Mouse (Mus musculus): Measurements from ENCODE around the gene Becn1.
A peak's percentile ranks its signal among the peaks of the same experiment; 100 is the strongest.

Becn1 gene

GRCm38 (mm10) chr11:101264954-101265471 lies 37.1 kb downstream of the Becn1 start:
- no peak for DNase-seq

DNA sequence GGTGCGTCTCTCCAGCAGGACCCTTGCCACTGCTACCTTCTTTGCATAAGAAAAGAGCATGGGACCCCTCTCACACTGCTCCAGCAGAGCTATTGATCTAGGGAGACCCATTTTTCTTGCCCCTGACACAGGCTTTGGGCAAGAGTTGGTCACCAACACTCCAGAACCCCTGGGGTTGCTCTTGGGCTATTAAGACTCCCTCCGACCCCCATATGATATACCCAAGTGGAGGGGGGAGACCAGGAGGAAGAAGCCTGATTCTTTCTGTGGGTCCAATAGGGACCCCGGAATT lies 38.2 kb downstream of the Becn1 start:
- DNase-seq, result no peak

DNA sequence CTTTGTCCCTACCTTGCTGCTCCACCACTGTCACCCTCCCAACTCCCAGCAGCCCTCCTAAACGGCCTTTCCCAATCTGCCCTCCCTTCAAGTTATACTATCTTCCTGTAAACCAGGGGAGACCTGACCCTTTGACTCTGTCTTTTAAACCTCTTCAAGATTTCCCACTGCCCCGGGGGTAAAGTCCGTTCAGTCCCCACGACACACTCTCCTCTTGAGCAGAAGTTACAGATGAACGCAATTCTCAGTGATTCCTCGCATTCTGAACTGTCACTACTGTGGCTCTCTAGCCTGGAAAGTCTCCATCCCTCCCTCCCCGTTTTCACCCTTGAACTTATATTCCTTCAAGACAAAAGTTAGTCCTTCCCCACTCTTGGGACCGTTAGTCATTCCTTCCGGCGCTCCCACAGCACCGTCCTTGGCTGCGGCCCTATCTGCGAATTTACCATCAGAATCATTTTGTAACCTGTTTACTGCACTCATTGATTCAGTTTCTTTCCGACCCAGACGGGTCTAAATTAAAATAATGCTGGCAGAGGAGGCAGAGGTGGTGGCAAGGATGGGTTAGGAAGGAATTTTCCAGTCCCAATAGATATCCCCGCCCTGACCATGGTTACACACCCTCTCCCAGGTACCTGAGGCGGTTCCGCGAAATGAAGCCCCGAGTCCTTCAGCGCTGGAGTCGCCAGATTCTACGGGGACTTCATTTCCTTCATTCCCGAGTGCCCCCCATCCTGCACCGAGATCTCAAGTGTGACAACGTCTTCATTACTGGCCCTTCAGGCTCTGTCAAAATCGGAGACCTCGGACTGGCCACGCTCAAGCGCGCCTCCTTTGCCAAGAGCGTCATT lies 38.7 kb downstream of the Becn1 start:
- DNase-seq, result no peak

DNA sequence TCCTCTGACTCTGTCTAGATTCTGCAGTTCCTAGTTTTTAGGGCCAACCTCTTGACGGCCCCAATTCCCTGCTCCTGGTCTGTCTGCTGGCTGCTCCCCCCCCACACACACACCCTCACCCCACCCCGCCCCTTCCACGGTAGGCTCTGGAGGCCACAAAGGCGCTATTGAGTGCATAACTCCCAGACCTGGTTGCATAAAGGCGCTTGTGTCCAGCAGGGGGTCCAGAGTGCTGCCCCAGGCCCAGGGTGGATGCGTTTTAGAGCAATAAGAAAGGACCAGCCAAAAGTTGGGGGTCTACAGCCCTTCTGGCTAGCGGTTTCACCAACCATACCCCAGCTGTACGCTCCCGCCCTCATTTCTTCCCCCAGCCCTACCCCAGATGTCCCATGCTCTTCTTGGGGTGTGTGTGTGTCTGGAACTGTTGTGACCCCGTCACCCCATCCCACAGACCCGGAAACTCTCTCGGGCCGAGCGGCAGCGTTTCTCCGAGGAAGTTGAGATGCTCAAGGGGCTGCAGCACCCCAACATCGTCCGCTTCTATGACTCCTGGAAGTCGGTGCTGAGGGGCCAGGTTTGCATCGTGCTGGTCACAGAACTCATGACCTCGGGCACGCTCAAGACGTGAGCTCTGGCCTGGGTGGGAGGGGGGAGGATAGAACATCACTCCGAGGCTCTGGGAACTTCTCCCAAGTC lies 39.7 kb downstream of the Becn1 start:
- no peak for DNase-seq

- DNase-seq, result no peak
These were observed 41.2 kb downstream of the Becn1 start for GRCm38 (mm10) chr11:101260826-101261380.

DNA sequence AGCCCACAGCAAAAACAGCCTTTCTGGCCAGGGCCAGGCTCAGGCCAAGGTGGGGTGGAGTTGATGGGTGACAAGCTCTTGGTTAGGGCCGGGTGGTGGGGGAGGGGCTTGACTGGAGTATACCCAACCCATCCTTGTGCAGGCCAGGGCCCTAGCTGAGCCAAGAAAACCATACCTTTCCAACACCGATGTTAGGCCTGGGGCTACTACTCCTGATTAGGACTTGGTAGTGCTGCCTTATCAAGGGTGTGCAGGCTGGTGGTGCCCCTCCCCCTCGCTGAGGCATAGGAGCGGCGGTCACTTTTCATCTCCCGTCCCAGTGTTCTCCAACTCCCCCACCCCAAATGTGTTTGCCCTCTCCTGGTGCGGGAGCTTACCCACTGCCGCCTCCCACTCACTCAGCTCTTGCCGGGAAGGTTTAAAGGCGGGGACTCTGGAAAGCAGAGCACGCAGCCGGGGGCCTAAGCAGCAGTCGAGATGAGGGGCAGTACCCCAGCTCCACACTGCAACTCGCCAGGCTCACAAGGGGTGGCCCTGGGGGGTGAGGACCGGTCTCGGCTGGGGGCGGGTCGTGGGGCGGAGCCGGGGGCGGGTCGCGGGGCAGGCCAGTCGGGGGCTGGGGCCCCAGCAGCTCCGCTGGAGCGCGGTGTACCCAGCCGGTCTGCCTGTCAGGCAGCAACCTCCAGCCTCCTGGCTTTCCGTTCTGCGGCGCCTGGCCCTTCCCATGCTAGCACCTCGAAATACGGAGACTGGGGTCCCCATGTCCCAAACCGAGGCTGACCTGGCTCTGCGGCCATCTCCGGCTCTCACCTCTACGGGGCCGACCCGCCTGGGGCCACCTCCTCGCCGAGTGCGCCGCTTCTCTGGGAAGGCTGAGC lies 41.9 kb downstream of the Becn1 start, which contains the start of gene Wnk4:
Wnk4 (plus strand) TSS at position 620 of the 878 bp plus-strand sequence.
- no peak for DNase-seq

DNA sequence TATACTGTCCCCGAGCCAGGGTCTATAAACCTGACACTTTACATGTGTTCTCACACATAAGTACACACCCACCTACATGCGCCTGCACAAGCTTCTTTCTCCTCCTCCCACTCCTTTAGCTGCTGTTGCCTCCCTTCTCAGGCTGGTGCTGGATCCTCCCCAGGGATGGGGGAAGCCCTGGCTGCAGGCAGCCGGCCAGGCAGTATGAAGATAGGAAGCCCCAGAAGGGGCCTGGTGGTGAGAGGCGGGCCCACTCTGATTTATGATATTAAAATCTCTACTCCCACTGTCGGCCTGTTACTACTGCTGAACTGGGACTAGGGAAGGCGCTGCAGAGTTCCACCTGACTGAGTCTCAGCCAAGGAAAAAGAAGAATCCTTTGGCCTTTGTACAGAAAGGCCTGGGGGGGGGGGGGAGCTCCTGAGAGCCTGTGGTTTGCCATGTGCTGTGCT lies 42.8 kb downstream of the Becn1 start:
- DNase-seq, result no peak

DNA sequence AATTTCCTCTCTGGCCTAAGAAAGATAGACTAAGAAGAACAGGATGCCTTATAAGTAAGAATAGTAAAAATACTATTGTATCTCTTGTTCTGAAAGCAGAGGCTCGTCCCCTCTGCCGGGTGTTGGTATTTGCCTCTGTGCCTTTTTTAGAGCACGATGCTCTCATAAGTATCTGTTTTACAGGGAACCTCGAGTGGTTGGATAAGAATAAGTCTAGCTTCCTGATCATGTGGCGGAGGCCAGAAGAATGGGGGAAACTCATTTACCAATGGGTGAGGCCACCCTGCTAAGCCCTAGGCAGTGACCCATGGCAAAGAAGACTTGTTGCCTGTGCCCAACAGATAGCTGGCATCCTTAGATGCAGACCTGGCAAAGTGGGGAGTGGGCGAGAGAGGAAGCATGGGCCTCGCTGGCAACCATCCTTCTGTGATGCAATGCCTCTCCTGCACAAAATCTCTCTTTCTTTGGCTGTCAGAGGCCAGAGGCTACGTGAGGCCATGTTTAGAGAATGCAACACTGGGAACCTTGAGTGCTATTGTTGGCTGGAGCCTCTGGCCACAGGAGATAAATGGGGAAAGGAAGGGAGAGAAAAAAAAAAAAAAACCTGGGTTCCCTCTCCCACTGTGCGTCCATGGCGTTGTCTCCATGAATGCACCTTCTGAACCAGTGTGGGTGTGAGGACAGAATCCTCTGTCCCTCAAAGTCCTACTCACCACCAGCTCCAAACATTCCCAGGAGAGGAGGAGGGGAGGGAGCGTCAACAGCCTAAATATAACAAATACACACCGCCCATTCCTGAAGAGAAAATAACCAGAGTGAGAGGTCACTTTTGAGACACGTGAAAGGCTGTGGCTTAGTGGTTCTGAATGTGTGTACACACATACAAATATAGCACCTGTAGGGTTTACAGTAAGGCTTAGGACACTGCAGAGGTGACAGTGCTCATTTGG lies 46.0 kb downstream of the Becn1 start:
- no peak for DNase-seq

DNA sequence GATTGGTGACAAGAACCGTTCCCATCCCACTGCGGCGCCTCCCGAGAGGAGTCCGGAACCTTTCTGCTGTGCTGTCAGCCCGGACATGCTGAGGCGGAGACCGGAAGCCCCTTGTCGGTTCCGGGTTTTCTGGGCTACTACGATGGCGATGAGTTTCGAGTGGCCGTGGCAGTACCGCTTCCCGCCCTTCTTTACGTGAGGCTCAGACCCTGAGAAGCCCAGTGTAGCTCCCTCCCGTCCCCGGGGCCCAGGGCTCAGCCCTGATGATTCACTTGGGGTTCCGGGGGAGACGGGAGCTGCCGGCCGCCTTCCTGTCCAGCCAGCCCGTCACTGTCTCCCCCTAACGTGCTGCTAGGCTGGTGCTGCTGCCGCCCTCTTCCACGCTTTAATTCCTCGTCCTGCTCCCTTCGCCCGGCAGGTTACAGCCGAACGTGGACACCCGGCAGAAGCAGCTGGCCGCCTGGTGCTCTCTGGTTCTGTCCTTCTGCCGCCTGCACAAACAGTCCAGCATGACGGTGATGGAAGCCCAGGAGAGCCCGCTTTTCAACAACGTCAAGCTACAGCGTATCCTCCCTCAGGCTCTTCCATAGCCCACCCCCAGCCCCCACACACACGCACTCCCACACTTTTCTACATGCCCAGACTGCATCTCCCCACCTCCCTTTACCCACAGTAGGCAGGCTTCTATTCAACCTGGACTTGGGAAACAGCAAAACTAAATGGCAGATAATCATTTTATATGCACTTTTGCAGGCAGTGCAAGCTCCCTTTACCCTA lies 48.3 kb downstream of the Becn1 start, which contains the start of gene Vps25:
Vps25 (plus strand) TSS at position 95 of the 777 bp plus-strand sequence.
- peak; percentile 81 for DNase-seq

GRCm38 (mm10) chr11:101252941-101253340 lies 49.1 kb downstream of the Becn1 start:
- DNase-seq, result no peak

DNA sequence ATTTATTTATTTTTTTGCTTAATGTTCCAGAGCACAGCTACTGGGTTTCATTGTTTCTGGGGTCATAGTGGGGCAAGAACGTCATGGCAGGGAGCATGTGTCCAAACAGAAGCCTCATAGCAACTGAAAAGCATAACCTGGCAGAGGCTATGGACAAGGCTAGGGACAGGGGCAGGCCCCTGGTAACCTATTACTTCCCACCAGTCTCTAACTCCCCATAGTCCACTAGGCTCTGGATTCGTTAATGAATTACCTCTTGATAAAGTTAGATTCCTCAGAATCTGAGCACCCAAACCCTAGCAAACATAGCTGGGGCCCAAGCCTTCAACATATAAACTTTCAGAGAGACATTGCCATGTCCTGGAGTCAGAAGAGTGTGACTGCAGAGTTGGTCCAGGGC lies 51.1 kb downstream of the Becn1 start:
- DNase-seq, result no peak

- DNase-seq, result peak; percentile 42
These were observed 53.7 kb downstream of the Becn1 start for GRCm38 (mm10) chr11:101248258-101248994.

DNA sequence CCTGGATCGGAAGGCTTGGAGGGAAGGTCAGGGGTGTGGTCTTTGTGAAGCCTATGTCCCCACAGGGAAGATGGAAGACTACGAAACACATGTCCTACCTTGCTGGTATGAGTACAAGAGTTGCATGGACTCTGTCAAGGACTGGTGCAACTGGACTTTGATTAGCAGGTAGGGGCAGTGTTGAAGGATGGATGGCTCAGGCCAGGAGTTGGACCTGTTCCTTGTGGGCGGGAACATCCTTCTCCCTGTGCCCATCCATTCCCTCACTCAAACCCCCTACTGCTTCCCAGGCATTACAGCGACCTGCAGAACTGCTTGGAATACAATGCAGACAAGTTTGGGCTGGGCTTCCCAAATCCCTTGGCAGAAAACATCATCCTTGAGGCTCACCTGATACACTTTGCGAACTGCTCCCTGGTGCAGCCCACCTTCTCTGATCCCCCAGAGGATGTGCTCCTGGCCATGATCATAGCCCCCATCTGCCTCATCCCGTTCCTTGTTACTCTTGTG lies 54.5 kb downstream of the Becn1 start:
- DNase-seq, result no peak

DNA sequence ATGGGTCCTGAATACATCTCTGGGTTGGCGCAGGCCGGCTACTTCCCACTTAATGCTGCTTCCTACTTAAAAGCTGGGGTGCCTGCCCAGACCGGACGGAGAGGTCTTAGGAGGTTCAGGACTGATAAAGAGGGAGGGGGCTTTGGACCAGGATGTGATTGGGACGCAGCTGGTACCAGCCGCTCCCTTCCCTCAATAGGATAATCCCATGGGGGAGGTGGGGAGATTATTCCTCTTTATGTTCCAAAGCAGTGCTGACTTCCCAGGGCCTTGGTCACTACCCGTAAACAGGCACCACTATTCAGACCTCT lies 55.4 kb downstream of the Becn1 start:
- DNase-seq, result no peak

DNA sequence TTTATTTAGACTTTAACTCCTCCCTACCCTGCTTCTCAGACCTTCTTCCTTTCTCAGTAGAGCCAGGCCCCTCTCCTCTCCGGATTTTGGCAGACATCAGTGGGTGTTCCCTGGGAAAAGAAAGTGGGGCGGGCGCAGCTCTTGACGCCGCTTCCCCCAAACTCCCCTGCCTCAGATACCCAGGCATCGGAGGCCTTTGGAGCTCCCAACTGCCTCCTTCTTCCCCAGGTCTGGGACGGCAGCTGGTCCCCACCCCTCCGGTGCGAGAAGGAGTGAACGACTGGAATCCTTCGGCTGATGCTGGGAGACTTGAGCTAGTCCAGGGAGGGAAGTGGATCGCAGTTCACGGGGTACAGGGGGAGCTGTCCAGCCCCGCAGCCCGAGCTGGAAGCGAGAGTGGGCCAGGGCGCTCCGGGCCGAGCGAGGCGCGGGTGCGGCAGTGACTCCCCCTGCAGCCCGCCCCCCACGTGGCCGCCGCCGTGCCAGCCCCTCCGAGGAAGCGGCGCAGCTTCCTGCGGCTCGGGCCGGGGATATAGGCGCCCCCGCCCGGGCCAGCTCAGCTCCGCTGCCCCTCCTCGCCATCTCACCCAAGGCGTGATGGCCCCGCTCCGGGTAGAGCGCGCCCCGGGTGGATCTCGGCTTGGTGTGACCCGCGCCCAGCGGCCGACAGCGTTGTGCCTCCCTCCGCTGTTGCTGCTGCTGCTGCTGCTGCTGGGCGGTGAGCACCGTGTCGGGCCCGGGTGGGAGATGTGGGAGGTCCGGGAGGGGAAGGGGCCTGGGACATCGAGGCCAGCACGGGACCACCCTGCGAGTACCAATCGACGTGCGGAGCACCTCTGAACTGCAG lies 56.0 kb downstream of the Becn1 start, which contains the start of gene Ramp2:
Ramp2 (plus strand) TSS at position 174 of the 847 bp plus-strand sequence.
- no peak for DNase-seq

DNA sequence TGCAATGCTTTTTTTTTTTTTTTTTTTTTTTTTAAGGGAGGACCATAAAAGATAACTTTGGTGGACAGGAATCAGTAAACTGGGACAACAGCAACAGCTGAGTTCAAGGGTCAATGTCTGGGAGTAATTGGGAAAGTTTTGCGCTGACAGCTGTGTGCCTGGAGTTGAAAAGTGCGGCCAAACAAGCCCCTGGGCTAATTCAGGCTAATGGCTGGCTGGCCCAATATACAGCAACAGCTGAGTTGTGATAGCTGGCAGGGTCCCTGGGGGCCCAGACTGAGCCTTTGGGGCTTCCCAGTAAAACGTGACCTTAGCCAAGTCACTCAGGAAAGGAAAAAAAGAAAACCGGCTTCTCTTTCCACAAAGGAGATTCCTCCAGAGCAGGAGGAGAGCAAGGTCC lies 57.0 kb downstream of the Becn1 start:
- no peak for DNase-seq

GRCm38 (mm10) chr11:101238071-101238647 lies 63.9 kb downstream of the Becn1 start:
- DNase-seq, result no peak

DNA sequence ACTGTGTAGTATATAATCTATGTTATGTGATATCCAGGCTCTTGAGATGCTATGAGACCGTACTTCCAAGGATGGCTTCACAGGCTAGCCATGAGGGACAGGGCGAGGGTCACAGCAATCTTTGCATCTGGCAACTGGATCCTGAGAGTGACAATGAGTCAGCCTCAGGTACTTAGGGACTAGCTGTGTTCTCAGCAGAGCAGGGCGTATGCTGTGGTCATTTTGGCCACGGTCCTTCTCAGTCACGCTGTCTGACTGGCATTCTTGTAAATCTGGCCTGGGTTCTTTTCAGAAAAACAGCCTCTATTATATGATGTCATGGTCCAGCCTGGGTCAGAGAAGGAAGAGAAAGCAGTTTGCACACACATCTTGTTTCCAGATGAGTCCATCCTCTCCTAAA lies 65.3 kb downstream of the Becn1 start:
- no peak for DNase-seq
